Mouse (Mus musculus) bone marrow macrophage, adult 2 months (primary cell): Measurements from ENCODE around the gene Nolc1.

Experiments
- CTCF ChIP-seq: IDR thresholded peaks from 2 replicates; pipeline ENCODE4 v1.5.1; 2012; ENCODE audit warnings: low read depth, mild to moderate bottlenecking, low read length, moderate library complexity
- POLR2A ChIP-seq: IDR thresholded peaks from 2 replicates; pipeline ENCODE4 v1.6.1; 2012; ENCODE audit warnings: mild to moderate bottlenecking, low read depth, low read length, borderline replicate concordance

GRCm38 (mm10) chr19:46087871-46088270, 12.2 kb downstream of the Nolc1 start:
- TF ChIP-seq POLR2A, result no peak
- TF ChIP-seq CTCF, result no peak
